Mouse (Mus musculus): ENCODE data around the gene Rnf141. TPM values are rescaled to one million over a fixed set of nuclear protein-coding genes. Genes with fewer than 3 reads are reported as not detected.

Gene Rnf141
- polyA plus RNA-seq (2012) = 1.6 and 2.1 TPM in 2 replicates

DNA sequence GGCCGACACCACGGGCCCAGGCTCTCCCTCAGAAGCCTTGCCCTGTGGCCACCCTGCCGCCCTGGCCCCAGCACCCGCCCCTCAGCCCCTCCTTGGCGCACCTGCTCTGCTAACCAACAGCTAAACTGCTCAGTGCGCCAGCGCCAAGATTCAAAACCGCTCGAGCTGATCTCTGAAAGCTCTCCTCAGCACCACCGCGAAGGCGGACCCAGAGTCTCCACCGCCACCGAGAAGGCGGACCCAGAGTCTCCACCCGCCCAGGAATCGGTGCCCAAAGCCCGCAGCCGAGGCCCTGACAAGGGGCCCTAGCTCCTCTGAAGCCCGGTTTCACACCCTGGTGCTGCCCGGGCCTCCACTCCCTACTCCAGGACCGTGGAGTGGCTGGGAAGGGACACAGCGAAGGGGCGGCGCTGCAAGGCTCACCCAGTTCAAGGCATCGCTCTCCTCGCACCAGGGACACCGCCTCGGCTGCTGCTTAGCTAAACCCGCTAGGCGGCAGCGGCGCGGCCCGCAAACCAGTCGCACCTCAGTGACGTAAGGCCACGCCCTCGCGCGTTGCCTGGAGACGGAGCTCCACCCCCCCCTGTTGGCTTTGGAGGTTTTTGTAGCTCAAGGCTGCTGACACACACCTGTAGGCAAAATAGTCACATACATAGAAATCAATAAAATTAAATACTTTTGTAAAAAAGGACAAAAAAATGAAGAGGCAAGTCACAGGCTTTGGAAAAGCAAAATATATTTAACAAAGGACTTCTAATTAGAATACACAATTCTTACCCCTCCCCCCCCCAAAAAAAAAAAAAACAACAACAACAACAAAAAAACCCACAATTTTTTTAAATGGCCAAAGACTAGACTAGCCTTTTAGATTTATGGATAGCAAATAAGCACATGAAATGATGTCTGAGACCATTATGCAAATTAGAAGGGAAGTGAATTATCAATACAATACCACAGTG, at the start of gene Rnf141:
TSS of gene Rnf141 (minus strand) at position 542 of the 959 bp plus-strand sequence.

DNA sequence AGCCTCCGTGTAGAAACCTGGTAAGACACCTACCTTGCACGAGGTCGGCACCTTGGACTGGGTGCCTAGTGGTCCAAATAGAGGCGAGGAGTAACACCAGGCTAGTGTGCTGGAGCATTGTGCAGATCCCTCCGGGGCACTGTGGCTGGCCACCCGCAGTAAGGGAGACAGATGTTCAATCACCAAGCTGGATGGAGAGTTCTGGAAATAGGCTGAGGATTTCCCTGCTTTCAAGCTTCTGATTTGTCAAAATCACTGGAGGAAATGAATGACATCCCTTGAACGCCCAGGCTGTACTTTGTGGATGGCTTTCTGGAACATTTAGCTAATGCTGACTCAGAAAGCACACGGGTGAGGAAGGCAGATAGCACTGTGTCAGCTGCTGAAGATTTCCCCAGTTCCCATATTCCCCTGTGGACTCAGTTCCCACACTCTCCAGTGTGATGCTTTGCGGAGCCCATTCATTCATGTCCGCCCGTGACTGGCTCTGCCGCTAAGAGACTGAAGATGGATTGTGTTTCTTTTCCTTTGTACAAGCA, 18.6 kb upstream of the Rnf141 start, which contains the start of gene Lyve1:
TSS of gene Lyve1 (minus strand) at position 489 of the 539 bp plus-strand sequence.

GRCm38 (mm10) chr7:110768001-110768400, 76.3 kb downstream of the Rnf141 start, which contains the start of gene Ampd3:
Ampd3 (plus strand) TSS chr7:110768206.

Other genes with a start within 250 kb of the Rnf141 start
- 0.17 and 0.19 TPM in 2 replicates for gene Sbf2, start 229.5 kb downstream of the Rnf141 start, polyA plus RNA-seq (2012)
- gene Adm, start 216.8 kb downstream of the Rnf141 start, polyA plus RNA-seq (2012) = 0.20 and 0.55 TPM in 2 replicates
- 4.5 and 5.1 TPM in 2 replicates for gene Ampd3, start 76.3 kb downstream of the Rnf141 start, polyA plus RNA-seq (2012)
- gene Lyve1, start 18.8 kb upstream of the Rnf141 start, polyA plus RNA-seq (2012) = not detected in 2 replicates
- gene Mrvi1, start 138.0 kb upstream of the Rnf141 start, polyA plus RNA-seq (2012) = 1.4 and 2.6 TPM in 2 replicates
- 11.1 and 17.5 TPM in 2 replicates for gene Ctr9, start 184.5 kb upstream of the Rnf141 start, polyA plus RNA-seq (2012)
- gene Eif4g2, start 238.6 kb upstream of the Rnf141 start, polyA plus RNA-seq (2012) = 1,573 and 1,899 TPM in 2 replicates

Measured in megakaryocyte-erythroid progenitor cell, adult 5 weeks (primary cell).